Mouse (Mus musculus) heart, postnatal 0 days (tissue): ENCODE measurements around the gene Acox2. TPM values are rescaled to one million over a fixed set of nuclear protein-coding genes. Genes with fewer than 3 reads are reported as not detected.

Experiments
- ATAC-seq: fragments of 200-750 bp; cut with Nextera tagmentation; 2 replicates; pipeline ENCODE4 v1.8.0; 2017; ENCODE audit warnings: low read depth, moderate number of reproducible peaks, moderate library complexity; ENCODE audit not compliant: insufficient read depth
- DNase-seq: peaks from one replicate; pipeline ENCODE4 v3.0.0-alpha.2; 2016; ENCODE audit warnings: low spot score
- H3K27ac ChIP-seq: fragments of 300-500 bp; sonication (generic); 2 replicates; pipeline ENCODE4 v1.5.1; 2014; ENCODE audit warnings: low read depth, mild to moderate bottlenecking
- H3K27me3 ChIP-seq: fragments of 300-500 bp; sonication (generic); 2 replicates; pipeline ENCODE4 v1.6.1; 2014; ENCODE audit warnings: low read length, mixed read lengths; ENCODE audit not compliant: control insufficient read depth, insufficient read depth
- H3K36me3 ChIP-seq: fragments of 300-500 bp; sonication (generic); replicated peaks from 2 replicates; pipeline ENCODE4 v1.6.1; 2014; ENCODE audit warnings: low read length, mixed read lengths; ENCODE audit not compliant: control insufficient read depth, insufficient read depth
- H3K4me1 ChIP-seq: fragments of 300-500 bp; sonication (generic); 2 replicates; pipeline ENCODE4 v1.6.1; 2014; ENCODE audit warnings: antibody characterized with exemption; ENCODE audit not compliant: control insufficient read depth, insufficient read depth
- H3K4me2 ChIP-seq: fragments of 300-500 bp; sonication (generic); 2 replicates; pipeline ENCODE4 v1.6.1; 2014; ENCODE audit warnings: low read depth, mild to moderate bottlenecking, low read length, moderate library complexity
- H3K4me3 ChIP-seq: fragments of 300-500 bp; sonication (generic); 2 replicates; pipeline ENCODE4 v1.5.1; 2014; ENCODE audit warnings: low read depth, low read length
- H3K9ac ChIP-seq: fragments of 300-500 bp; sonication (generic); replicated peaks from 2 replicates; pipeline ENCODE4 v1.6.1; 2014; ENCODE audit warnings: low read depth, low read length, mixed read lengths
- H3K9me3 ChIP-seq: fragments of 300-500 bp; sonication (generic); replicated peaks from 2 replicates; pipeline ENCODE4 v1.6.1; 2016; ENCODE audit warnings: low read length; ENCODE audit not compliant: control insufficient read depth
- CTCF ChIP-seq: IDR thresholded peaks from 2 replicates; pipeline ENCODE4 v1.5.1; 2016; ENCODE audit warnings: antibody characterized with exemption, control low read depth, low read depth
- EP300 ChIP-seq: IDR thresholded peaks from 2 replicates; pipeline ENCODE4 v1.6.1; 2016; ENCODE audit warnings: antibody characterized with exemption, low read depth
- WGBS: fragments of 180-500 bp; shearing (Covaris S2); extraction: QIAGEN DNeasy Blood & Tissue Kit; methylation state at CpG from one replicate; pipeline ENCODE4 v1.1.7; 2014; 5-methylcytosine and 5-hydroxymethylcytosine counted together
- polyA plus RNA-seq: library from polyadenylated mRNA; unstranded; fragments of >200 nt; fragmentation: Nextera tagmentation; extraction: Ambion mirVana; gene quantifications from 2 replicates; pipeline ENCODE4 v1.2.1, GENCODE M21; 2015
- total RNA-seq: library from RNA; depleted of rRNA; stranded (reverse); fragments of >200 nt; gene quantifications from 2 replicates; pipeline ENCODE4 v1.2.3, GENCODE M21; 2014; ENCODE audit warnings: low replicate concordance

Gene Acox2
- total and polyA plus RNA-seq, 2 experiments from 2014 or later = not detected

GRCm38 (mm10) chr14:8209896-8210295 is 49.3 kb downstream of the Acox2 start:
- Histone ChIP-seq H3K4me2 (no peak overlapping the region), H3K9ac (no peak overlapping the region), H3K27me3 (no peaks in the 10 kb centered on the region), H3K4me3 (no peak overlapping the region), H3K36me3 (no peaks in the 10 kb centered on the region), H3K4me1 (peaks cover 16% of the 10 kb centered on the region), H3K27ac (no peak overlapping the region), H3K9me3 (no peaks in the 10 kb centered on the region)
- TF ChIP-seq CTCF = no peak
- no peak for TF ChIP-seq EP300
- no peak for DNase-seq
- 92% methylated on average over 2 of the region's 2 CpGs for WGBS
- ATAC-seq = no peak

- 34% methylated on average over 3 of the region's 3 CpGs for WGBS
- no peak for TF ChIP-seq EP300
- no peak for TF ChIP-seq CTCF
- ATAC-seq = 0 out of 2 replicates have a peak, but pooled peaks have one; percentile 6
These were observed 50.3 kb downstream of the Acox2 start for GRCm38 (mm10) chr14:8208876-8209275.

GRCm38 (mm10) chr14:8207543-8207942 is 51.6 kb downstream of the Acox2 start:
- H3K27ac ChIP-seq = no peak overlapping the region
- no peak overlapping the region for H3K9ac ChIP-seq
- no peak for ATAC-seq
- no peak overlapping the region for H3K4me3 ChIP-seq
- no peak overlapping the region for H3K4me2 ChIP-seq
- no peak for DNase-seq
- no peaks in the 10 kb centered on the region for H3K9me3 ChIP-seq
- peaks cover 15% of the 10 kb centered on the region for H3K4me1 ChIP-seq
- 82% methylated on average over 5 of the region's 5 CpGs for WGBS
- TF ChIP-seq CTCF (no peak), EP300 (no peak)
- no peaks in the 10 kb centered on the region for H3K36me3 ChIP-seq
- no peaks in the 10 kb centered on the region for H3K27me3 ChIP-seq

More at GRCm38 (mm10) chr14:8208876-8209275, 50.3 kb downstream of the Acox2 start:
- peaks cover 15% of the 10 kb centered on the region for H3K4me1 ChIP-seq
- H3K36me3 ChIP-seq = no peaks in the 10 kb centered on the region
- DNase-seq = peak; percentile 33
- H3K4me2 ChIP-seq = no peak overlapping the region
- no peaks in the 10 kb centered on the region for H3K27me3 ChIP-seq
- H3K9me3 ChIP-seq = no peaks in the 10 kb centered on the region
- no peak overlapping the region for H3K27ac ChIP-seq
- H3K9ac ChIP-seq = no peak overlapping the region
- H3K4me3 ChIP-seq = no peak overlapping the region

- H3K9ac ChIP-seq = no peak overlapping the region
These were observed 52.0 kb downstream of the Acox2 start for GRCm38 (mm10) chr14:8207105-8207504.

GRCm38 (mm10) chr14:8206179-8206910 is 52.8 kb downstream of the Acox2 start:
- 48% methylated on average over 9 of the region's 9 CpGs for WGBS
- TF ChIP-seq CTCF (no peak), EP300 (no peak)
- ATAC-seq = no peak

More at GRCm38 (mm10) chr14:8207105-8207504, 52.0 kb downstream of the Acox2 start:
- Histone ChIP-seq H3K4me2 (no peak overlapping the region), H3K27ac (no peak overlapping the region), H3K4me3 (no peak overlapping the region), H3K36me3 (no peaks in the 10 kb centered on the region), H3K9me3 (no peaks in the 10 kb centered on the region), H3K27me3 (no peaks in the 10 kb centered on the region), H3K4me1 (peaks cover 15% of the 10 kb centered on the region)
- no peak for ATAC-seq
- 53% methylated on average over 5 of the region's 5 CpGs for WGBS
- DNase-seq = no peak
- TF ChIP-seq EP300 = no peak
- no peak for TF ChIP-seq CTCF

More at GRCm38 (mm10) chr14:8206179-8206910, 52.8 kb downstream of the Acox2 start:
- Histone ChIP-seq H3K4me3 (no peak overlapping the region), H3K9me3 (no peaks in the 10 kb centered on the region), H3K27ac (no peak overlapping the region), H3K4me2 (no peak overlapping the region), H3K27me3 (no peaks in the 10 kb centered on the region), H3K9ac (no peak overlapping the region), H3K4me1 (peaks cover 15% of the 10 kb centered on the region), H3K36me3 (no peaks in the 10 kb centered on the region)
- no peak for DNase-seq
